Mouse (Mus musculus): ENCODE results near the gene Gtf2f1.

The Gtf2f1 gene

GRCm38 (mm10) chr17:57001228-57001627 is 9.9 kb downstream of the Gtf2f1 start:
- no peak for DNase-seq

GRCm38 (mm10) chr17:56999968-57000609 is 11.0 kb downstream of the Gtf2f1 start, which contains the start of gene Pspn:
Gene Pspn (minus strand): TSS chr17:57000018.
- peak; percentile 21 for DNase-seq

GRCm38 (mm10) chr17:56999414-56999813 is 11.7 kb downstream of the Gtf2f1 start:
- DNase-seq: peak; percentile 22

GRCm38 (mm10) chr17:56997029-56997667 is 13.9 kb downstream of the Gtf2f1 start, which contains the start of gene Alkbh7:
Gene Alkbh7 (plus strand): TSS chr17:56997339.
- peak; percentile 98 for DNase-seq

- no peak for DNase-seq
These were observed 14.6 kb downstream of the Gtf2f1 start for GRCm38 (mm10) chr17:56996506-56996905.

- DNase-seq: peak; percentile 17
These were observed 16.0 kb downstream of the Gtf2f1 start for GRCm38 (mm10) chr17:56995046-56995445.

GRCm38 (mm10) chr17:56990966-56991365 is 20.1 kb downstream of the Gtf2f1 start:
- peak; percentile 39 for DNase-seq

- peak; percentile 96 for DNase-seq
These were observed 20.9 kb downstream of the Gtf2f1 start, which contains the start of gene Clpp for GRCm38 (mm10) chr17:56990115-56990746. Gene Clpp (plus strand): TSS chr17:56990305.

- peak; percentile 88 for DNase-seq
These were observed 21.5 kb downstream of the Gtf2f1 start for GRCm38 (mm10) chr17:56989467-56990114.

GRCm38 (mm10) chr17:56988921-56989430 is 22.1 kb downstream of the Gtf2f1 start:
- peak; percentile 59 for DNase-seq

GRCm38 (mm10) chr17:56988441-56988840 is 22.6 kb downstream of the Gtf2f1 start:
- peak; percentile 47 for DNase-seq

- DNase-seq: no peak
These were observed 24.8 kb downstream of the Gtf2f1 start for GRCm38 (mm10) chr17:56986105-56986805.

- no peak for DNase-seq
These were observed 25.4 kb downstream of the Gtf2f1 start for GRCm38 (mm10) chr17:56985656-56986055.

- no peak for DNase-seq
These were observed 26.2 kb downstream of the Gtf2f1 start for GRCm38 (mm10) chr17:56984886-56985285.

- DNase-seq: no peak
These were observed 29.1 kb downstream of the Gtf2f1 start, which contains the start of gene Acer1 for GRCm38 (mm10) chr17:56982013-56982412. Gene Acer1 (minus strand): TSS chr17:56982126.

- DNase-seq: no peak
These were observed 30.0 kb downstream of the Gtf2f1 start for GRCm38 (mm10) chr17:56981049-56981448.

GRCm38 (mm10) chr17:56979524-56979923 is 31.6 kb downstream of the Gtf2f1 start:
- no peak for DNase-seq

GRCm38 (mm10) chr17:56976531-56977390 is 34.3 kb downstream of the Gtf2f1 start:
- DNase-seq: no peak

GRCm38 (mm10) chr17:56975391-56975790 is 35.7 kb downstream of the Gtf2f1 start:
- DNase-seq: no peak

GRCm38 (mm10) chr17:56974708-56975240 is 36.3 kb downstream of the Gtf2f1 start:
- no peak for DNase-seq

Data from cerebellum, adult 9-10 months (tissue).